Mouse (Mus musculus) midbrain, embryonic 14.5 days (tissue): ENCODE data around the gene Map3k20. TPM values are rescaled to one million over a fixed set of nuclear protein-coding genes. Genes with fewer than 3 reads are reported as not detected.

Experiments used
- ATAC-seq: fragments of 200-750 bp; cut with Nextera tagmentation; 2 replicates; pipeline ENCODE4 v1.8.0; 2017; ENCODE audit warnings: moderate number of reproducible peaks, moderate library complexity; ENCODE audit not compliant: low FRiP score, low TSS enrichment
- DNase-seq: peaks from one replicate; pipeline ENCODE4 v3.0.0-alpha.2; 2015
- H3K27ac ChIP-seq: fragments of 300-500 bp; sonication (generic); replicated peaks from 2 replicates; pipeline ENCODE4 v1.5.1; 2014; ENCODE audit warnings: mild to moderate bottlenecking, low read depth, low read length, moderate library complexity
- H3K27me3 ChIP-seq: fragments of 300-500 bp; sonication (generic); 2 replicates; pipeline ENCODE4 v1.6.1; 2014; ENCODE audit warnings: low read length, control low read depth, mixed read lengths; ENCODE audit not compliant: control insufficient read depth, insufficient read depth
- H3K36me3 ChIP-seq: fragments of 300-500 bp; sonication (generic); 2 replicates; pipeline ENCODE4 v1.6.1; 2014; ENCODE audit warnings: low read length, control low read depth; ENCODE audit not compliant: control insufficient read depth, insufficient read depth
- H3K4me1 ChIP-seq: fragments of 300-500 bp; sonication (generic); 2 replicates; pipeline ENCODE4 v1.6.1; 2014; ENCODE audit warnings: mild to moderate bottlenecking, antibody characterized with exemption, low read length, control low read depth; ENCODE audit not compliant: control insufficient read depth, insufficient read depth
- H3K4me2 ChIP-seq: fragments of 300-500 bp; sonication (generic); 2 replicates; pipeline ENCODE4 v1.6.1; 2014; ENCODE audit warnings: mild to moderate bottlenecking, low read length, moderate library complexity
- H3K4me3 ChIP-seq: fragments of 300-500 bp; sonication (generic); replicated peaks from 2 replicates; pipeline ENCODE4 v1.5.1; 2014; ENCODE audit warnings: low read depth, low read length
- H3K9ac ChIP-seq: fragments of 300-500 bp; sonication (generic); replicated peaks from 2 replicates; pipeline ENCODE4 v1.6.1; 2014; ENCODE audit warnings: mild to moderate bottlenecking, low read length, moderate library complexity
- H3K9me3 ChIP-seq: fragments of 300-500 bp; sonication (generic); 2 replicates; pipeline ENCODE4 v1.6.1; 2016; ENCODE audit warnings: low read length, control low read depth, mixed read lengths; ENCODE audit not compliant: control insufficient read depth
- WGBS: fragments of 180-500 bp; shearing (Covaris S2); extraction: QIAGEN DNeasy Blood & Tissue Kit; methylation state at CpG from one replicate; pipeline ENCODE4 v1.1.7; 2014; 5-methylcytosine and 5-hydroxymethylcytosine counted together
- polyA plus RNA-seq: library from polyadenylated mRNA; unstranded; fragments of >200 nt; fragmentation: Nextera tagmentation; extraction: Ambion mirVana; gene quantifications from 2 replicates; pipeline ENCODE4 v1.2.1, GENCODE M21; 2014

The Map3k20 gene
- polyA plus RNA-seq, 1 experiment from 2014 or later = 6.6 TPM

GRCm38 (mm10) chr2:72345281-72345680 is 59.8 kb downstream of the Map3k20 start:
- DNase-seq = no peak
- H3K4me1 ChIP-seq = no peaks in the 10 kb centered on the region
- ATAC-seq = no peak
- H3K4me2 ChIP-seq = no peak overlapping the region
- peaks cover 5% of the 10 kb centered on the region for H3K9me3 ChIP-seq
- no peak overlapping the region for H3K9ac ChIP-seq
- no peak overlapping the region for H3K4me3 ChIP-seq
- H3K36me3 ChIP-seq = no peaks in the 10 kb centered on the region
- no peak overlapping the region for H3K27ac ChIP-seq
- 91% methylated on average over 3 of the region's 3 CpGs for WGBS
- no peaks in the 10 kb centered on the region for H3K27me3 ChIP-seq

GRCm38 (mm10) chr2:72351329-72351728 is 65.9 kb downstream of the Map3k20 start:
- WGBS = 80% methylated on average over 5 of the region's 5 CpGs
- Histone ChIP-seq H3K4me2 (no peak overlapping the region), H3K27me3 (no peaks in the 10 kb centered on the region), H3K27ac (no peak overlapping the region), H3K9me3 (no peaks in the 10 kb centered on the region), H3K4me1 (no peaks in the 10 kb centered on the region), H3K36me3 (no peaks in the 10 kb centered on the region), H3K4me3 (no peak overlapping the region), H3K9ac (no peak overlapping the region)
- no peak for DNase-seq
- ATAC-seq = no peak

- Histone ChIP-seq H3K36me3 (no peaks in the 10 kb centered on the region), H3K4me2 (no peak overlapping the region), H3K4me1 (no peaks in the 10 kb centered on the region), H3K9ac (no peak overlapping the region), H3K9me3 (no peaks in the 10 kb centered on the region), H3K27me3 (no peaks in the 10 kb centered on the region), H3K4me3 (no peak overlapping the region), H3K27ac (no peak overlapping the region)
- whole genome bisulfite sequencing = 88% methylated on average over 8 of the region's 8 CpGs
- DNase-seq (no peak), ATAC-seq (no peak)
Observed at GRCm38 (mm10) chr2:72351776-72352175, 66.3 kb downstream of the Map3k20 start.

GRCm38 (mm10) chr2:72352756-72353155 is 67.3 kb downstream of the Map3k20 start:
- Histone ChIP-seq H3K27ac (no peak overlapping the region), H3K4me1 (no peaks in the 10 kb centered on the region), H3K4me3 (no peak overlapping the region), H3K9me3 (no peaks in the 10 kb centered on the region), H3K36me3 (no peaks in the 10 kb centered on the region), H3K9ac (no peak overlapping the region), H3K4me2 (no peak overlapping the region), H3K27me3 (no peaks in the 10 kb centered on the region)
- DNase-seq (no peak), ATAC-seq (no peak)

GRCm38 (mm10) chr2:72356471-72356870 is 71.0 kb downstream of the Map3k20 start:
- Histone ChIP-seq H3K9ac (no peak overlapping the region), H3K9me3 (no peaks in the 10 kb centered on the region), H3K36me3 (no peaks in the 10 kb centered on the region), H3K27me3 (no peaks in the 10 kb centered on the region), H3K4me3 (no peak overlapping the region), H3K4me2 (no peak overlapping the region), H3K4me1 (no peaks in the 10 kb centered on the region), H3K27ac (no peak overlapping the region)
- WGBS = 76% methylated on average over 10 of the region's 10 CpGs
- ATAC-seq = no peak
- DNase-seq = no peak

- WGBS = 42% methylated on average over 3 of the region's 3 CpGs
- H3K27ac ChIP-seq = no peak overlapping the region
- H3K27me3 ChIP-seq = no peaks in the 10 kb centered on the region
- DNase-seq (no peak), ATAC-seq (no peak)
- no peaks in the 10 kb centered on the region for H3K36me3 ChIP-seq
- no peak overlapping the region for H3K9ac ChIP-seq
- H3K4me3 ChIP-seq = no peak overlapping the region
- H3K9me3 ChIP-seq = no peaks in the 10 kb centered on the region
- H3K4me2 ChIP-seq = no peak overlapping the region
- no peaks in the 10 kb centered on the region for H3K4me1 ChIP-seq
Observed at GRCm38 (mm10) chr2:72361572-72361971, 76.1 kb downstream of the Map3k20 start.

- Histone ChIP-seq H3K27ac (no peak overlapping the region), H3K9ac (no peak overlapping the region), H3K9me3 (no peaks in the 10 kb centered on the region), H3K4me2 (no peak overlapping the region), H3K27me3 (no peaks in the 10 kb centered on the region), H3K4me1 (no peaks in the 10 kb centered on the region), H3K4me3 (no peak overlapping the region), H3K36me3 (no peaks in the 10 kb centered on the region)
- no peak for DNase-seq
- 95% methylated on average over 1 of the region's 1 CpGs for WGBS
- ATAC-seq = no peak
Observed at GRCm38 (mm10) chr2:72363449-72363848, 78.0 kb downstream of the Map3k20 start.

GRCm38 (mm10) chr2:72365930-72366329 is 80.5 kb downstream of the Map3k20 start:
- Histone ChIP-seq H3K4me2 (no peak overlapping the region), H3K36me3 (no peaks in the 10 kb centered on the region), H3K27me3 (no peaks in the 10 kb centered on the region), H3K9me3 (no peaks in the 10 kb centered on the region), H3K9ac (no peak overlapping the region), H3K4me3 (no peak overlapping the region), H3K27ac (no peak overlapping the region), H3K4me1 (no peaks in the 10 kb centered on the region)
- ATAC-seq (no peak), DNase-seq (no peak)
- WGBS = 76% methylated on average over 7 of the region's 7 CpGs

GRCm38 (mm10) chr2:72366503-72366902 is 81.1 kb downstream of the Map3k20 start:
- ATAC-seq = no peak
- no peak overlapping the region for H3K4me2 ChIP-seq
- 68% methylated on average over 5 of the region's 5 CpGs for WGBS
- DNase-seq = no peak
- H3K4me1 ChIP-seq = no peaks in the 10 kb centered on the region
- no peaks in the 10 kb centered on the region for H3K27me3 ChIP-seq
- H3K9ac ChIP-seq = no peak overlapping the region
- H3K9me3 ChIP-seq = no peaks in the 10 kb centered on the region
- H3K27ac ChIP-seq = no peak overlapping the region
- H3K36me3 ChIP-seq = no peaks in the 10 kb centered on the region
- H3K4me3 ChIP-seq = no peak overlapping the region
